Mouse (Mus musculus): ENCODE results near the gene Hist2h2be.
"Not testable (repeated sequence)": the region's sequence is repeated elsewhere in the genome, so short reads cannot be mapped to it uniquely, and the experiment has no call there.

Hist2h2be gene

DNA sequence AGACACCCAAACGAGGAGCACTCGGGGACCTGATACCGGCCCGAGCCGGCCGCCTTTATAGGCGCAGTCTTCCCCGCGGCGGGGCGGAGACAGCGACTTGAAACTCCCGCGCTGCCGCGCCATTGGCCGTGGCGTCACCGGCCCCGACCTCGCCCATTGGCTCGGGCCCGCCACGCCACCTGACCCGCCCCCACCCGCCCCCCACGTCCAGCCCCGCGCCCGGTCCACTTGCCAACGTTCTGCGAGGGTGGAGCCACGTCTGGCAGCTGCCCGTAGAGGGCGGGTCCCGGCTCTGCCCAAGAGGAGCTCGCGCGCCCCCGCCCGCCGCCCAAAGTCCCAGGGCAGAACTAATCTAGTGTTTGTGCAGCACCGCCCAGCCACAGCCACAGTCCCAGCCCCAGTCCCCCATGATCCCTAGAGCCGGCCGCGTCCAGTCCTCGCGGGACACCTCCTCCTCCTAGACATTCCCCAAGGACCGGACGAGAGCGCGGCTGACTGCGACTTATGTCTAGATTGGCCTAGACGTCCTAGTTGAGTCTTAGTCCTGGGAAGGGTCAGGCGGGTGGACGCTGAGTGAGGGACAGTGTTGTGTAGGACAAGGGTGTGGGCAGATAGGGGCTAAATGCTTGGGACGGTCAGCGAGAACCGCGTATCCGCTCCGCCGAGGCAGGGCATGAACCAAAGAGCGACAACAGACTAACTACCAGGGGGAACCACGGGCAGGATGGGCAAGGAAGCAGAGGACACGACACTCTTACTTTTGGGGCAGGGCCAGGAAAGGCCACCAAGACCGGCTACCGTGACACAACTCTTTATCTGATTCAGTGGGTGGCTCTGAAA, 18.3 kb downstream of the Hist2h2be start, which contains the start of gene Hist2h3c2:
Gene Hist2h3c2, minus strand, starts transcription at position 174 of the 840 bp plus-strand sequence.
- DNase-seq, result peak; percentile 38

GRCm38 (mm10) chr3:96239949-96240798, 19.3 kb downstream of the Hist2h2be start, which contains the start of gene Hist2h2aa2:
Gene Hist2h2aa2 (minus strand): TSS chr3:96240276.
- DNase-seq, result peak; percentile 95

- DNase-seq, result no peak
Measured at GRCm38 (mm10) chr3:96240799-96241197, 19.9 kb downstream of the Hist2h2be start.

DNA sequence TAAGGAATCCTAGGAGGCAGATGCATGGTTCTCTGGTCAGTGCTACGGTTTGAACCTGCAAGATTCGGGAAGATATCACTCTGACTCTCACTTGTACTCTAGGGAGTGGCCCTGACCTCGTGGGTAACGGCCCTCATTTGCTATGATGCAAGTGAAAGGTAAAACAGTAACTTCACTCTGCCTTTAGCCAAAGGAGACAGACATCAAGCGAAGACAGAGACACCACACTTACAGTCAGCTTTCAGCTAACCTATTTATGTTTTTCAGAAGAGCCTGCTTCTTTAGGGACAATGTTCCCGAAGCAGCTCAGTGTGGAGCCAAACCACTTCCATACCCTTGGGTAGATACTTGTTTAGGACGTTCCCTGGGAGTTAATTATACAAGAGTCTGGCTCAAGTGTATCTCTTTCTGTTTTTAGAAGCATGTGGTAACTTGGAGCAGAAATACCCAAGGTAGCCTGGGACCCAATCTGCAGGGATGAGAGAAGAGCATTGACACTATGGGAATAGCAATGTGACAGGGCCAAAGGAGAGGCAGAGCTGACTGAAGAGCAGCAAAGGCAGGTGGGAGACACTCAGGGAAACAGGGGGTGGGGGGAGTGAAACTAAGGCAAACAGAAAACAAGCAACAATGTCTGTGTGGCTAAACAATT, 23.1 kb downstream of the Hist2h2be start:
- no peak for DNase-seq

- peak; percentile 87 for DNase-seq
Measured at GRCm38 (mm10) chr3:96245003-96245886, 24.3 kb downstream of the Hist2h2be start, which contains the start of gene Hist2h2aa1. Gene Hist2h2aa1 (plus strand): TSS chr3:96245497.

DNA sequence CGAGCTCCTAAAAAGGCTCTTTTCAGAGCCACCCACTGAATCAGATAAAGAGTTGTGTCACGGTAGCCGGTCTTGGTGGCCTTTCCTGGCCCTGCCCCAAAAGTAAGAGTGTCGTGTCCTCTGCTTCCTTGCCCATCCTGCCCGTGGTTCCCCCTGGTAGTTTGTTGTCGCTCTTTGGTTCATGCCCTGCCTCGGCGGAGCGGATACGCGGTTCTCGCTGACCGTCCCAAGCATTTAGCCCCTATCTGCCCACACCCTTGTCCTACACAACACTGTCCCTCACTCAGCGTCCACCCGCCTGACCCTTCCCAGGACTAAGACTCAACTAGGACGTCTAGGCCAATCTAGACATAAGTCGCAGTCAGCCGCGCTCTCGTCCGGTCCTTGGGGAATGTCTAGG, 25.1 kb downstream of the Hist2h2be start:
- DNase-seq, result not testable (repeated sequence)

DNA sequence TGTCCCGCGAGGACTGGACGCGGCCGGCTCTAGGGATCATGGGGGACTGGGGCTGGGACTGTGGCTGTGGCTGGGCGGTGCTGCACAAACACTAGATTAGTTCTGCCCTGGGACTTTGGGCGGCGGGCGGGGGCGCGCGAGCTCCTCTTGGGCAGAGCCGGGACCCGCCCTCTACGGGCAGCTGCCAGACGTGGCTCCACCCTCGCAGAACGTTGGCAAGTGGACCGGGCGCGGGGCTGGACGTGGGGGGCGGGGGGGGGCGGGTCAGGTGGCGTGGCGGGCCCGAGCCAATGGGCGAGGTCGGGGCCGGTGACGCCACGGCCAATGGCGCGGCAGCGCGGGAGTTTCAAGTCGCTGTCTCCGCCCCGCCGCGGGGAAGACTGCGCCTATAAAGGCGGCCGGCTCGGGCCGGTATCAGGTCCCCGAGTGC, 25.5 kb downstream of the Hist2h2be start, which contains the start of gene Hist2h3c1:
Gene Hist2h3c1, plus strand, starts transcription at position 259 of the 430 bp plus-strand sequence.
- DNase-seq, result not testable (repeated sequence)

DNA sequence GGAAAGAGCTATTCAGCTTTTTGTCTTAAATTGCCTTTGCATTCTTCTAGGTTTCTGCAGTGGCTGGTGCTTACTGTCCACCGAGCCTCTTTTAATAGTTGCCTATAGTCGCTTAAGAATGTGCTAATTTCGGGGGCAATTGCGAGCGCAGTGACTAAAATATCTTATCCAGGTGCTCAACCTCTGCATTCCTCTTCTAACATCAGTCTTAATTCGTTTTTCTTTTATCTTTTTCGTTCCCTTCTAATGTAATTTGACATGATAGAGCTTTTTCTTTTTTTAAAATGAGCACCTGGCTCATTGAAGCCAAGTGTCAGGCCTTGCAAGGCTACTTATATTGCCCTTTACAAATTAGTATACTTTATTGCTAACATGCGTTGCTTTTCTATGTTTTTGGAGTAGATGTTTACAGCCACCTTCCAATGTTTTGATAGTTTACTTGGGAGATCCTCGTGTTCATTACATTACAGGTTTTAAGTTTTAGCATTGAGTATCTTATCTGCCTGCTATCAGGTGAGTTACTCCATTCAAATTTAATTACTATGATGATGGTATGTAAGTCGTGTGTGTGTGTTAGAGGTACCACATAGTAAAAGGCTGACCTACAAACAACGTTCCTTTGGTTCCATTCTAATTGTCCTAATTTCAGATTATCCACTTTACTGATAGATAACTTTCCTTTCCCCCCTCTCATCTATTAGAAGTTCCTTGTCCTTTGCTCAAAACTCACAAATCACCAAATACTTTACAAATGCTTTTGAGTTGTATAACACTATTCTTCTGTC, 26.6 kb downstream of the Hist2h2be start:
- DNase-seq, result no peak

DNA sequence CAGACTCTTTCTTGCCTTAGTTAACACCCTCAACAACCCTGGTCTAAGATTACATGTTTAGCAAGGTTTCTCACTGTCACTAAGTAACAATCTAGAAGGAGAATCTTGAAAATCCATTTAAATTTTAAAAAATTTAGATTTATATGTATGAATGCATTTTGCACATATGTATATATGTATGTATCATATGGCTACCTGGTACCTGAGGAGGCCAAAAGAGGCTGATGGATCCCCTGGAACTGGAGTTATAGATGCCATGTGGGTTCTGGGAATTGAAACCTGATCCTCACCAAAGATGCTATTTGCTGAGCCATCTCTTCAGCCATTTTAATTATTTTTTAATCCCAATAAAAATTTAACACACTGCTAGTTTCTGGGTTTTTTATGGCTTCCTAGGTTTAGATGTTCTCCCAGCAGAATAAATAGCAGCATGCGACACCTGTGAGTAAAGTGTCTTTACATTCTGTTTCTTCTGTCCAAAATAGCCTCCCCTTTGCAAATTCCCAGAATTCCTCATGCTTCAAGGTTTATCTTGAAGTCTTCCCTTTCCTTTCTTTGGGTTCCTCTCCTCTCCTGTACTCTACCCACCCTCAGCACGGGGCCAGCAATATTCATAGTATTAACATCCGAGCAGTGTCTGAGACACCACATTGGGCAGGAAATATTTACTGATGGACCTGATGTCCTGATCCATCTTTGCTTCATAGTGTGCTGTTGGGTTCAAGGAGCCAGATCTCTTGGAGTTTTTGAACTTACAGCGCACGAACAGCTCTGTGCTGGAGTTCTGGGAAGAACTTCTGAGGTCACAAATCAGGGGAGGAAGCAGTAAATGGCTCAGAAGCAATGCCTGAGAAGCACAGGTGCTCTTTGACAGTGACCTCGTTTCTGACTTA, 27.5 kb downstream of the Hist2h2be start:
- no peak for DNase-seq

DNA sequence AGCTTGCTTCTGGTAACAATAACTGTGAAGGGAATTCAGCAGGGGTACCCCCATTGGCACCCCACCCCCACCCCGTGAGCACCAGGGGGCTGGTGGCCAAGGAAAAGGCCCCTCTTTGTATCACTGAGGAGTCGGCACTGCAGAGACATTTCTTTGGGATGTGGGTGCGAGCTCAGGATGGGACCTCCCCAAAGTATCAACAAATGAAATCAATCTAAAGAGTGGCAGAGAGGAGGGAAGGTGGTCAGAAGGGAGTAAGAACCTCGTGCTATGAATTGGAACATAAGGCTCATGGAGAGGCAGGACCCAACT, 28.1 kb downstream of the Hist2h2be start:
- DNase-seq, result no peak

DNA sequence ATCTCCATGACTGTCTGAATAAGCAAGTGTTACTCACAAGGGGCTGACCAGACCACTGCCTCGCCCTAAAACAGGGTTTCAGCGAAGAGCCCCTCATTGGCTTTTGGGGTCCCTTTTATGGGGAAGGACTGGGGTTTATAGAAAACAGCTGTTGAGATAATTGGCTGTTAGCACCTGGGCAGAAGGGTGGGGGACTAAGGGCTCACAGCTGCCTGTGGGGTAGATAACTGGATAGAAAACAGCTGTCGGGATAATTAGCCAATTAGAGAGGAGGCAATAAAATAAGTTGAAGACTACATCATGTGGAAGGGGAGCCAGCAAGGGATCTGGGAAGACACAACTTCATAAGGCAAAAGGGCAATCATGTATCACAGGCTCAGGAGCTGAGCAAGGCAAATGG, 30.0 kb downstream of the Hist2h2be start:
- no peak for DNase-seq

GRCm38 (mm10) chr3:96251787-96252186, 30.9 kb downstream of the Hist2h2be start:
- no peak for DNase-seq

DNA sequence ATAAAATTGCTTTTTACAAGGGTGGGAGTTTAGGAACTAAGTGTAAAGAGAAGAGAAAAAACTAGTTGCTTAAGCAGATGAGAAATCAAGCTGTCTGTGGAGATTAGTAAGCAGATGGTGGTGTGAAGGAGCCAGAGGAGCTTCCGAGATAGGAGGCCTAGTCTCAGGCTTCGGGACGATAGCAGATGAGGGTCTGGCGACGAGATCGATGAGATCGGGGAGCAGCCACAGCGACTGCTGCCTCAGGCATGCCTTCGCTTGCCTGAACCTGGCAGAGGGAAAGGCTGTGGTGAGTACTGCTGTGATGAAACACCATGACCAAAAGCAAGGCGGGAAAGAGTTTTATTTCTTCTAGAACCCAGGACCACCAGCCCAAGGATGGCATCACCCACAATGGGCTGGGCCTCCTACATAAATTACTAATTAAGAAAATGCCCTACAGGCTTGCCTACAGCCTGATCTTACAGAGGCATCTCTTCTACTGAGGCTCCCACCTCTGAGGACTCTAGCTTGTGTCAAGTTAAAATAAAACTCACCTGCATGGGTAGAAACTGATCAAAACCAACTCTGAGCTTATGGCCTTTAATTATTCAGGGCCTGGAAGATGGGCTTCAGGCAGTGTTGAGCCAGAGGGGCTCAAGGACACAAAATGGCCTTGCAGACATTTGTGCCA, 33.9 kb downstream of the Hist2h2be start:
- no peak for DNase-seq

DNA sequence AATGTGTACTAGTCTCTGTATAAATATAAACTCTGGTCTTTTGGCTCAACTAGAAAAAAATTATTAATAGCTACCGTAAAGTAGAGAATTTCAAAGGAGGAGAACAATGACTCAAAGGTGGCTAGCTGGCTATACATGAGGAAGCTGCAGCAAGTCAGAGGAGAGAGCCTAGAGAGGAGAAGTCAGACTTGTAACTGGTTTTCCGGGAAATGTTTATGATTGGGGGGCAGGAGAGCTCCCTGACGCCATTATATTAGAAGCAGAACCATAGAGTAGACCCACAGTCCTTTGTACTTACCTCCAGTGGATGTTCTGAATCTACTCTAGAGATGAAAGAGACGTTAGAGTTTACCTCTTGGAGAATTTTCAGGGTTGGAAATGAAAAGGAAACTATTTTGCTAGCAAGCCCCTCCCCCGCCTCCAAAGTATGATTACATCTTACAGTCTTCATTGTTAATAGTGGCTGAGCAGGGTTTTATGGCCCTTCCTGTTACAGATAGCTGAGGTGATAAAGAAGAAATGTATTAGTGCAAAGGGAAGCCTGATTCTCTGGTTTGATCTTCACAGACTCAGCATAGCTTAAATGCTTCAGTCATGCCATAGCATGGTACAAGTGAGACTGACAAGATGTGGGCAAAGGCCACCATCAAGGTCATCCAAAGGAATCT, 35.1 kb downstream of the Hist2h2be start:
- no peak for DNase-seq

DNA sequence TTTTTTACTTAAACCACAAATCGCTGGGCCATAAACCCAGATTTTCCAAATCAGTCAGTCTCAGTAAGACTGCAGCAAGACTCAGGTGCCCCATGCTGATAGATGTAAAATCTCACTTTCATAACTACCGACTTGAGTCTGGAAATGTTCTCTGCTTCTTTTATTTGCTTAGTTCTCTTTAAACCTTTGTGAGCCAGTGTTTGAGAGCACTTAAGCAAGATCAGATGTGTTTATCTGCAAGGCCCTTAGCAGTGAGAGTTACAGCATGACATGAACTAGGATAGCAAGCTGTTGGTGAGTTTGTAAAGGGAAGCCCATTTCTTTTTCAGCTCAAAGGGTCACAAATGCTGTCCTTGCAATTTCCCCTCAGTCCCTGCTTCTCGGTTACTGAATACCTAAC, 36.3 kb downstream of the Hist2h2be start:
- DNase-seq, result no peak

DNA sequence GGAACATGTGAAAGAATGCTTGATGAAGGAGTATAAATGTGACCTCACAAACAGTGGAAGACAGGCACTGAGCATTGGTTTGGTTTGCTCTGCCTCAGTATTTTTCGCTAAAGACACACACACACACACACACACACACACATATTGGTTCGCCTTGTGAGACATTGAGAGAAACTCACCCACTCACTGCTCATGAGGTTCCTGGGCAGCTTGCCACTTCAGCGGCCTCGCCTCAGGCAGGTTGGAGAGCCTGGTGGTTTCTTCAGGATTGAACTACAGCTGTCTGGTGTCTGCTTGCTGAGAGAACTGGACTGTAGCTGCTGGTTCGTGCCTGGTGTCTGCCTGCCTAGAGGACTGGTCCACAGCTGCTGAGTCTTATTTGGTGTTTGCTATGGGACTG, 39.3 kb downstream of the Hist2h2be start:
- DNase-seq, result no peak

GRCm38 (mm10) chr3:96261623-96262022, 40.7 kb downstream of the Hist2h2be start:
- DNase-seq, result no peak

DNA sequence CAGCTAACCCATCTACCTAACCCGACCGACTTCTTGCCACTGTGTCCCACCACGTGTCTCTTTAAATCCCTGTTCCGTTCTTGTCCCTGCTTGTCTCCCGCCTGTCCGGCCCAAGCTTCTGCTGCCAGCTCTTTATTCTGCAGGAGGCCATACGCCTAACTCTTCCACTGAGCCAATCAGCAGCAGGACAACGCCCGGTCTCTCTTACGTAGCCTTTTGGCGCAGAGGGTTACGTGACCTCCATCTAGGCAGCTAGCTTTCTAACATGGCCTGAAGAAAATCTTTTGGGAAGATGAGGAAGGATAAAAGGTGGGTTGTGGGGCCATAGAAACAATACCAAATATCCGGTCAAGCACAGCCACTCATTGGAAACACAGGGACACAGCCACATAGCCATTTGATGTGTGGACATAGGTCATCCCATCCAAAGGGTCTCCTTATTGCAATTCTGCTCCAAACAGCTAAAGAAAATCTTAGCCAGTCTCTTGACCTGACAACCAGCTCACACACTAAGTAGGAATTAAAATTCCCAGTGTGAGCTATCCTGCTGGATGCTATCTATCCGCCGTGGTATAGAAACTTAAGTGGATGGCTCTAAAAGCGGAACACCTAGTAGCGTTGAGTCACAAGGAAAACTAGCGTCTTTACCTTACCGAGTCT, 41.4 kb downstream of the Hist2h2be start:
- DNase-seq, result peak; percentile 85

All from cerebellum, adult 11 months (tissue).